Mouse (Mus musculus) adrenal gland, adult 10 weeks (tissue): ENCODE data around the gene Fli1. TPM values are rescaled to one million over a fixed set of nuclear protein-coding genes. Genes with fewer than 3 reads are reported as not detected.

Source experiments
- polyA plus RNA-seq: library from polyadenylated mRNA; stranded (reverse); fragments of 350-450 nt; fragmentation: Illumina TruSeq; extraction: RNeasy Lipid Tissue Mini Kit (QIAGEN cat#74804); gene quantifications from one replicate; pipeline ENCODE4 v1.2.3, GENCODE M21; 2014; ENCODE audit warnings: low read depth, low replicate concordance

Gene Fli1
- 18.1 TPM for polyA plus RNA-seq

GRCm38 (mm10) chr9:32542212-32543039, at the start of gene Fli1:
Fli1 (minus strand) TSS chr9:32542861.

Other genes starting within 250 kb of the Fli1 start
- gene Kcnj5, start 198.5 kb downstream of the Fli1 start, polyA plus RNA-seq, result 0.58 TPM
- not detected for gene Kcnj1, start 170.4 kb downstream of the Fli1 start, polyA plus RNA-seq
- gene Ets1, start 93.4 kb upstream of the Fli1 start, polyA plus RNA-seq, result 33.8 TPM